Mouse (Mus musculus) liver, embryonic 14.5 days (tissue): ENCODE data around the gene Ryr1.

Experiments
- CTCF ChIP-seq: IDR thresholded peaks from 2 replicates; pipeline ENCODE4 v1.5.1; 2016; ENCODE audit warnings: antibody characterized with exemption, low read depth, control low read depth
- EP300 ChIP-seq: IDR thresholded peaks from 2 replicates; pipeline ENCODE4 v1.6.1; 2016; ENCODE audit warnings: antibody characterized with exemption, low read depth

DNA sequence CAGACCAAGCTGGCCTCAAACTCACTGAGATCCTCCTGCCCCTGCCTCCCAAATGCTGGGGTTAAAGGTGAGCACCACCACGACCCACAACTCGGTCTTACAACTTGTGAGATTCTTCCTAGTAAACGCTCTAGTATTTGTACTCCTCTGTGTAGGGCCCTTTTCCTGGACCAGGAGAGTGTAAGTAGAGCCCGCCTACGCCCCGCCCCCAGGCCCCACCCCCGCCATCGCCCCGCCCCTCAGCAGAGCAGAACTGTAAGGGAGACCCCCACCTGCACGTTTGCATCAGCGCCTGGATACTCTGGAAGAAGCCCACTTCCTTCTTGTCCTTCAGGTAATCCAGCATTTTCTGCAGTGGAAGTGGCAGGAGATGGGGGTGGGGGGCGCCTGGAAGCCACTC lies 78.4 kb downstream of the Ryr1 start:
- TF ChIP-seq CTCF (no peak), EP300 (no peak)
